Mouse (Mus musculus) midbrain, embryonic 14.5 days (tissue): ENCODE measurements around the gene Cdc14b. TPM values are rescaled to one million over a fixed set of nuclear protein-coding genes. Genes with fewer than 3 reads are reported as not detected.

Experiments used
- ATAC-seq: fragments of 200-750 bp; cut with Nextera tagmentation; 2 replicates; pipeline ENCODE4 v1.8.0; 2017; ENCODE audit warnings: moderate number of reproducible peaks, moderate library complexity; ENCODE audit not compliant: low FRiP score, low TSS enrichment
- DNase-seq: peaks from one replicate; pipeline ENCODE4 v3.0.0-alpha.2; 2015
- H3K27ac ChIP-seq: fragments of 300-500 bp; sonication (generic); replicated peaks from 2 replicates; pipeline ENCODE4 v1.5.1; 2014; ENCODE audit warnings: mild to moderate bottlenecking, low read depth, low read length, moderate library complexity
- H3K27me3 ChIP-seq: fragments of 300-500 bp; sonication (generic); 2 replicates; pipeline ENCODE4 v1.6.1; 2014; ENCODE audit warnings: low read length, control low read depth, mixed read lengths; ENCODE audit not compliant: control insufficient read depth, insufficient read depth
- H3K36me3 ChIP-seq: fragments of 300-500 bp; sonication (generic); 2 replicates; pipeline ENCODE4 v1.6.1; 2014; ENCODE audit warnings: low read length, control low read depth; ENCODE audit not compliant: control insufficient read depth, insufficient read depth
- H3K4me1 ChIP-seq: fragments of 300-500 bp; sonication (generic); 2 replicates; pipeline ENCODE4 v1.6.1; 2014; ENCODE audit warnings: mild to moderate bottlenecking, antibody characterized with exemption, low read length, control low read depth; ENCODE audit not compliant: control insufficient read depth, insufficient read depth
- H3K4me2 ChIP-seq: fragments of 300-500 bp; sonication (generic); 2 replicates; pipeline ENCODE4 v1.6.1; 2014; ENCODE audit warnings: mild to moderate bottlenecking, low read length, moderate library complexity
- H3K4me3 ChIP-seq: fragments of 300-500 bp; sonication (generic); replicated peaks from 2 replicates; pipeline ENCODE4 v1.5.1; 2014; ENCODE audit warnings: low read depth, low read length
- H3K9ac ChIP-seq: fragments of 300-500 bp; sonication (generic); replicated peaks from 2 replicates; pipeline ENCODE4 v1.6.1; 2014; ENCODE audit warnings: mild to moderate bottlenecking, low read length, moderate library complexity
- H3K9me3 ChIP-seq: fragments of 300-500 bp; sonication (generic); 2 replicates; pipeline ENCODE4 v1.6.1; 2016; ENCODE audit warnings: low read length, control low read depth, mixed read lengths; ENCODE audit not compliant: control insufficient read depth
- WGBS: fragments of 180-500 bp; shearing (Covaris S2); extraction: QIAGEN DNeasy Blood & Tissue Kit; methylation state at CpG from one replicate; pipeline ENCODE4 v1.1.7; 2014; 5-methylcytosine and 5-hydroxymethylcytosine counted together
- polyA plus RNA-seq: library from polyadenylated mRNA; unstranded; fragments of >200 nt; fragmentation: Nextera tagmentation; extraction: Ambion mirVana; gene quantifications from 2 replicates; pipeline ENCODE4 v1.2.1, GENCODE M21; 2014

The Cdc14b gene
- polyA plus RNA-seq, result 1.9 and 3.7 TPM in 2 replicates

- peak within 1 kb of the TSS; percentile 79 for H3K4me3 ChIP-seq
- peak within 1 kb of the TSS; percentile 67 for H3K9ac ChIP-seq
- H3K27ac ChIP-seq, result no peak within 1 kb of the TSS
- H3K36me3 ChIP-seq, result no peaks in the 10 kb centered on the region
- ATAC-seq, result peak; percentile 96
- H3K27me3 ChIP-seq, result peaks cover 28% of the 10 kb centered on the region
- H3K4me1 ChIP-seq, result peaks cover 8% of the 10 kb centered on the region
- under 1% methylated on average over 57 of the region's 57 CpGs for WGBS
- DNase-seq, result peak; percentile 95
- H3K9me3 ChIP-seq, result no peaks in the 10 kb centered on the region
- peak within 1 kb of the TSS; percentile 99 for H3K4me2 ChIP-seq
Measured at GRCm38 (mm10) chr13:64274879-64275753, at the start of gene Cdc14b. Gene Cdc14b (minus strand): TSS chr13:64275290.

- Histone ChIP-seq H3K4me3 (no peak overlapping the region), H3K9ac (no peak overlapping the region), H3K4me2 (no peak overlapping the region), H3K27me3 (no peaks in the 10 kb centered on the region), H3K4me1 (no peaks in the 10 kb centered on the region), H3K27ac (no peak overlapping the region), H3K36me3 (no peaks in the 10 kb centered on the region), H3K9me3 (no peaks in the 10 kb centered on the region)
- DNase-seq (no peak), ATAC-seq (no peak)
- 86% methylated on average over 8 of the region's 8 CpGs for WGBS
Measured at GRCm38 (mm10) chr13:64322561-64323281, 47.6 kb upstream of the Cdc14b start.

GRCm38 (mm10) chr13:64320334-64320733 is 45.2 kb upstream of the Cdc14b start:
- H3K4me3 ChIP-seq, result no peak overlapping the region
- H3K4me1 ChIP-seq, result no peaks in the 10 kb centered on the region
- no peak overlapping the region for H3K9ac ChIP-seq
- DNase-seq, result no peak
- WGBS, result 84% methylated on average over 8 of the region's 8 CpGs
- H3K27me3 ChIP-seq, result no peaks in the 10 kb centered on the region
- no peak overlapping the region for H3K27ac ChIP-seq
- H3K9me3 ChIP-seq, result no peaks in the 10 kb centered on the region
- ATAC-seq, result no peak
- H3K4me2 ChIP-seq, result no peak overlapping the region
- H3K36me3 ChIP-seq, result no peaks in the 10 kb centered on the region

GRCm38 (mm10) chr13:64319782-64320181 is 44.7 kb upstream of the Cdc14b start:
- Histone ChIP-seq H3K9me3 (no peaks in the 10 kb centered on the region), H3K4me1 (no peaks in the 10 kb centered on the region), H3K27ac (no peak overlapping the region), H3K36me3 (no peaks in the 10 kb centered on the region), H3K4me3 (no peak overlapping the region), H3K9ac (no peak overlapping the region), H3K27me3 (no peaks in the 10 kb centered on the region), H3K4me2 (no peak overlapping the region)
- no peak for DNase-seq
- ATAC-seq, result no peak

- no peak for DNase-seq
- ATAC-seq, result no peak
- no peaks in the 10 kb centered on the region for H3K36me3 ChIP-seq
- no peaks in the 10 kb centered on the region for H3K4me1 ChIP-seq
- no peak overlapping the region for H3K9ac ChIP-seq
- H3K9me3 ChIP-seq, result no peaks in the 10 kb centered on the region
- no peak overlapping the region for H3K4me3 ChIP-seq
- H3K4me2 ChIP-seq, result no peak overlapping the region
- H3K27me3 ChIP-seq, result no peaks in the 10 kb centered on the region
- H3K27ac ChIP-seq, result no peak overlapping the region
- WGBS, result 57% methylated on average over 2 of the region's 2 CpGs
Measured at GRCm38 (mm10) chr13:64318355-64318754, 43.3 kb upstream of the Cdc14b start.

- DNase-seq (peak; percentile 90), ATAC-seq (no peak)
- Histone ChIP-seq H3K9ac (no peak overlapping the region), H3K4me3 (no peak overlapping the region), H3K27me3 (no peaks in the 10 kb centered on the region), H3K9me3 (no peaks in the 10 kb centered on the region), H3K27ac (no peak overlapping the region), H3K4me1 (0 out of 2 replicates have a peak, but pooled peaks cover 4% of the 10 kb centered on the region), H3K36me3 (no peaks in the 10 kb centered on the region), H3K4me2 (no peak overlapping the region)
- 0% methylated on average over 3 of the region's 3 CpGs for WGBS
Measured at GRCm38 (mm10) chr13:64315483-64316050, 40.5 kb upstream of the Cdc14b start.

GRCm38 (mm10) chr13:64314041-64314440 is 39.0 kb upstream of the Cdc14b start:
- Histone ChIP-seq H3K9me3 (no peaks in the 10 kb centered on the region), H3K36me3 (no peaks in the 10 kb centered on the region), H3K4me2 (no peak overlapping the region), H3K9ac (no peak overlapping the region), H3K4me1 (0 out of 2 replicates have a peak, but pooled peaks cover 4% of the 10 kb centered on the region), H3K4me3 (no peak overlapping the region), H3K27ac (no peak overlapping the region), H3K27me3 (no peaks in the 10 kb centered on the region)
- DNase-seq (no peak), ATAC-seq (no peak)
- WGBS, result 74% methylated on average over 3 of the region's 3 CpGs

- Histone ChIP-seq H3K4me1 (0 out of 2 replicates have a peak, but pooled peaks cover 4% of the 10 kb centered on the region), H3K4me2 (peak overlapping the region; percentile 63), H3K36me3 (no peaks in the 10 kb centered on the region), H3K4me3 (peak overlapping the region; percentile 63), H3K27me3 (no peaks in the 10 kb centered on the region), H3K9me3 (no peaks in the 10 kb centered on the region), H3K27ac (peak overlapping the region; percentile 78), H3K9ac (peak overlapping the region; percentile 65)
- 0% methylated on average over 2 of the region's 2 CpGs for WGBS
- ATAC-seq (no peak; the same call in 1 of the 2 replicates), DNase-seq (no peak)
Measured at GRCm38 (mm10) chr13:64312916-64313289, 37.8 kb upstream of the Cdc14b start.
